Mouse (Mus musculus) lung, postnatal 36 days (tissue): ENCODE results near the gene Mkrn2os.
"Not testable (repeated sequence)": the region's sequence is repeated elsewhere in the genome, so short reads cannot be mapped to it uniquely, and the experiment has no call there.

ENCODE experiments used
- DNase-seq: peaks from one replicate; pipeline ENCODE4 v3.0.0; 2022; ENCODE audit warnings: mixed read lengths

Mkrn2os gene

GRCm38 (mm10) chr6:115592458-115592857, at the start of gene Mkrn2os:
TSS of gene Mkrn2os (minus strand) at chr6:115592576.
- DNase-seq = no peak

GRCm38 (mm10) chr6:115638188-115638587, 45.8 kb upstream of the Mkrn2os start:
- not testable (repeated sequence) for DNase-seq

GRCm38 (mm10) chr6:115634015-115634414, 41.6 kb upstream of the Mkrn2os start:
- DNase-seq = no peak

GRCm38 (mm10) chr6:115631056-115631795, 38.9 kb upstream of the Mkrn2os start:
- DNase-seq = no peak

- DNase-seq = no peak
These were observed 33.7 kb upstream of the Mkrn2os start for GRCm38 (mm10) chr6:115626121-115626520.

- no peak for DNase-seq
These were observed 28.6 kb upstream of the Mkrn2os start for GRCm38 (mm10) chr6:115620942-115621341.

- no peak for DNase-seq
These were observed 27.4 kb upstream of the Mkrn2os start for GRCm38 (mm10) chr6:115619818-115620217.

- DNase-seq = no peak
These were observed 23.6 kb upstream of the Mkrn2os start for GRCm38 (mm10) chr6:115615983-115616382.

- no peak for DNase-seq
These were observed 21.4 kb upstream of the Mkrn2os start for GRCm38 (mm10) chr6:115613793-115614192.

GRCm38 (mm10) chr6:115610301-115610700, 17.9 kb upstream of the Mkrn2os start:
- no peak for DNase-seq

GRCm38 (mm10) chr6:115609121-115609520, 16.7 kb upstream of the Mkrn2os start:
- DNase-seq = peak; percentile 33

GRCm38 (mm10) chr6:115607429-115607828, 15.1 kb upstream of the Mkrn2os start:
- peak; percentile 23 for DNase-seq

- DNase-seq = no peak
These were observed 14.1 kb upstream of the Mkrn2os start for GRCm38 (mm10) chr6:115606461-115606860.

GRCm38 (mm10) chr6:115601715-115602523, 9.5 kb upstream of the Mkrn2os start, which contains the start of gene Mkrn2:
TSS of gene Mkrn2 (plus strand) at chr6:115601902.
- peak; percentile 82 for DNase-seq

- no peak for DNase-seq
These were observed 8.9 kb upstream of the Mkrn2os start for GRCm38 (mm10) chr6:115601322-115601714.

- DNase-seq = no peak
These were observed 3.3 kb upstream of the Mkrn2os start for GRCm38 (mm10) chr6:115595667-115596066.

GRCm38 (mm10) chr6:115594463-115594862, 2.1 kb upstream of the Mkrn2os start:
- DNase-seq = no peak

GRCm38 (mm10) chr6:115593252-115593651, 876 bp upstream of the Mkrn2os start:
- no peak for DNase-seq

GRCm38 (mm10) chr6:115591692-115592359, 550 bp downstream of the Mkrn2os start:
- no peak for DNase-seq

GRCm38 (mm10) chr6:115586321-115586720, 6.1 kb downstream of the Mkrn2os start:
- DNase-seq = no peak

GRCm38 (mm10) chr6:115584176-115584575, 8.2 kb downstream of the Mkrn2os start:
- no peak for DNase-seq

GRCm38 (mm10) chr6:115583430-115584125, 8.8 kb downstream of the Mkrn2os start:
- DNase-seq = no peak
